Mouse (Mus musculus) adrenal gland (tissue): ENCODE results near the gene Apoc3.

ENCODE experiments used
- intact Hi-C: fragments of 180-260 bp; cut with DNase I; formaldehyde crosslinking; loops from one replicate; pipeline ENCODE4 v1.15.1; 2025

The Apoc3 gene

DNA sequence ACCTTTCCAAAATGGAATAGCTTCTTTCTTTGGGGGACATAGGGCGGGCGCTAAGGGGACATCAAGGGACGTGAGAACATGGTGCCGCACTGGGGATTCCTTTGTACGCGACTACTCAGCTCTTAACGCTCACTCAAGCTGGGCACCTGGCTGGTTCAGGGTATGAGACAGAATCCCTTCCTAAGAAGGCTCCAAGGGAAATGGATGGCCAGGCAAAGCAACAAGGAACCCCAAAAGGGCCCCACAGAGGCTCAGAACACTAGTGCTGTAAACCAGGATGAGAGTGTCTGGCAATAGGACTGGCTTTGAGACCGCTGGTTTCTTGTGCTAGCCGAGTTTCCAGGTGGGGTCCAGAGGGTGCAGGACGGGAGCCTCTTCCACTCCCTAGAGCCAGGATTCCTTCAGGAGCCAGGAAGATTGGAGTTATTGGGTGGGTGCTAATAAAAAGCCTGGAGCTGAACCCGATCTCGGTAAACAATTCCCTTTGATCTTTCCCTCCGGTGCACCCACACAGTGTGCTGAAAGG, 4.9 kb downstream of the Apoc3 start:
- intact Hi-C loops = no loop called here

DNA sequence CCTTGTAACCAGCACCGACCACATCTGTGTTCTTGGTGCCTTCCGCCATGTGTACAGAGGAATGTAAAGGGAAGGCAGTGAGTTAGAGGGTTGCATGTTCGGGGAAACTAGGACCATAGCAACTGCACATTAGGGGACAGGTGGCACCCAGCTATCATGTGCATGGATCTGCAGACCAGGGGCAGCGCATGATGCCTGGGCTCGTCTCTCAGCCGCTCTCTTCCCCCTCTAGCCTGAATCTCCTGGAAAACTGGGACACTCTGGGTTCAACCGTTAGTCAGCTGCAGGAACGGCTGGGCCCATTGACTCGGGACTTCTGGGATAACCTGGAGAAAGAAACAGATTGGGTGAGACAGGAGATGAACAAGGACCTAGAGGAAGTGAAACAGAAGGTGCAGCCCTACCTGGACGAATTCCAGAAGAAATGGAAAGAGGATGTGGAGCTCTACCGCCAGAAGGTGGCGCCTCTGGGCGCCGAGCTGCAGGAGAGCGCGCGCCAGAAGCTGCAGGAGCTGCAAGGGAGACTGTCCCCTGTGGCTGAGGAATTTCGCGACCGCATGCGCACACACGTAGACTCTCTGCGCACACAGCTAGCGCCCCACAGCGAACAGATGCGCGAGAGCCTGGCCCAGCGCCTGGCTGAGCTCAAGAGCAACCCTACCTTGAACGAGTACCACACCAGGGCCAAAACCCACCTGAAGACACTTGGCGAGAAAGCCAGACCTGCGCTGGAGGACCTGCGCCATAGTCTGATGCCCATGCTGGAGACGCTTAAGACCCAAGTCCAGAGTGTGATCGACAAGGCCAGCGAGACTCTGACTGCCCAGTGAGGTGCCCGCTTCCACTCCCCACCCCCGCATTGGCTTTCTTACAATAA, 5.6 kb downstream of the Apoc3 start:
- intact Hi-C loops = no loop called here

DNA sequence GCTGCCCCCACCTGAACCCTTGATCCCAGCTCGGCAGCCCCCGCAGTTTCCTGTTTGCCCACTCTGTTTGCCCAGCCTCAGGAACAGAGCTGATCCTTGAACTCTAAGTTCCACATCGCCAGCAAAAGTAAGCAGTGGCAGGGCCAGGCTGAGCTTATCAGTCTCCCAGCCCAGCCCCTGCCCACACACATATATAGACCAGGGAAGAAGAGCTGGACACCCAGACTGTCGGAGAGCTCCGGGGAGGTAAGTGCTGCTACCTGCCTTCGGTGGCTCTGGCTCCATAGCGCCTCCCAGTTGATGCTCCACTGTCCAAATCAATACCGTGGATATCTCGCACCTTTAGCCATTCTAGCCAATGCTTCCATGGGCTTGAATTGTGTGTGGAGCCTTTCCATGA, 6.9 kb downstream of the Apoc3 start, which contains the start of gene Apoa1:
TSS of gene Apoa1 (plus strand) at position 90 of the 400 bp plus-strand sequence.
- intact Hi-C loops = no loop called here

DNA sequence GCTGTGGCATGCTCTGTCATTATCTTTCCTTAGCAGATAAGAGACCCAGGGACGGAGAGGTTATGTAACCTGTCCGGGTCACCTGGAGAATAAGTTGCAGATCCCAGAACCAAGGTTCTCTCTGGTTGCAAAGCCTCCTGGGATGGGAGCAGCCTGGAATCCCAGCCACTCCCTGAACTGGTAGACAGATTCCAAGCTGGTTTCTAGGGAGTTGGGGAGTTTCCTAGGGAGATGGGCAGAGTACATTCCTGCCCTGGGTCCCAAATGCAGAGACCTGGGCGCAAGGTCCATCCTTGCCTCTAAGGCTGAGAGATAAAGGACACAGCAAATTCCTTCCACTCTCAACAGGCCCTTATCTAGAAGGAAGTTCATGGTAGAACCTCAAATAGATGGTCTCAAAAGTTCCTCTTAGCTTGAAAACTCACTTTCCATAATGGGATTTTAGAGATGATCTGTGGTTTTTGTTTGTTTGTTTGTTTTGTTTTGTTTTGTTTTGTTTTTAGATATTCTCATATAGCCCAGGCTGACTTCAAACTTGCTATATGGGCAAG, 8.3 kb downstream of the Apoc3 start:
- intact Hi-C loops = no loop called here

DNA sequence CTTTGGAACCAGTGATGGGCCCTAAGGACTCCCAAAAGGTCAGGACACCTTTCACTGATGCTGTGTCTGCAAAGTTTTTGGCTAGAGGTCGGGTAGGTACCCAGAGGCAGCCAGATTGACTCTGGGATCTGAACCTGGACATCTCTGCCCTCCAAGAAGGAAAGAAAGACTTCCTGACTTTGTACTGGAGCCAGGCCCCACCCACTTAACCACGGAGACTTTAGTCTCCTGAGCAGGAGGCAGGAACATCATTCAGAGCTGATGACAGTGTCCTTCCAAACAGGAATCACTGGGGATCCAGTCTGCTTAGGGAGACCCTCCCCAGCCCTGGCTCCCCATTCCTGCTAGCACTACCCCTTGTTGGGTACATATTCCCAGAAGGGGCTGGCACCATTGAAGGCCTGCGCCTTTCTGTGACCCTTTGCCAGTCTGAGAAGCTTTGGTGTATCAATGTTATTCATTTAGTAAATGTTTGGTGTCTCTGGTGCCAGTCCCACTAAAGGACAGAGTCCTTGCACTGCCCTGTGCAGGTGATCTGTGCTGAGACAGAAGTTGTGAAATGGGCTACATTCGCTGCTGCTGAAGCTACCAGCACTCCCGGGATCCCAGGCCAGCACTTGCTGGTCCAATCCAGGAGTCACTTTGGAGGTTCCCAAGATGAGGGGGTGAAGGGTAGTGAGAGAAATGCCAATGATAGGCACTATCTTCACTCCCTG, 10.3 kb downstream of the Apoc3 start:
- intact Hi-C loops = no loop called here

DNA sequence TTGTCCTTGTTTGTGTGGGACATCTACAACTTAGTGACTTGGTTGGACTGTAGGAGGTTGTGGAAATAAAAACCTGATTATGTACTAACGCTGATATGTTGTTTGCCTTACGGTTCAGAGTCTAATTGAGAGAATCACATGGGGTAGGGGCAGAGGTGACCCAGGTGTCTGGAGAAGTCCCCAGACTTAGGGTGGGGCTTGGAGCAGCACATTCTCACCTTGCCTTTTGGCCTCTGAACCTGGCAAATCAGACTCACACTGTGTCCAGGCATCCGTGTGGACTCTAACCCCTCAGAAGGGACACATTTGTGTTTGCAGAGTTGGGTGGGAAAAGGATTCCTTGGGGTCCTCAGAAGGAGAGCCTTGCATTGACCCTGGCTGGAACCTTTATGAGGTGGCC, 11.3 kb downstream of the Apoc3 start:
- intact Hi-C loops = no loop called here

DNA sequence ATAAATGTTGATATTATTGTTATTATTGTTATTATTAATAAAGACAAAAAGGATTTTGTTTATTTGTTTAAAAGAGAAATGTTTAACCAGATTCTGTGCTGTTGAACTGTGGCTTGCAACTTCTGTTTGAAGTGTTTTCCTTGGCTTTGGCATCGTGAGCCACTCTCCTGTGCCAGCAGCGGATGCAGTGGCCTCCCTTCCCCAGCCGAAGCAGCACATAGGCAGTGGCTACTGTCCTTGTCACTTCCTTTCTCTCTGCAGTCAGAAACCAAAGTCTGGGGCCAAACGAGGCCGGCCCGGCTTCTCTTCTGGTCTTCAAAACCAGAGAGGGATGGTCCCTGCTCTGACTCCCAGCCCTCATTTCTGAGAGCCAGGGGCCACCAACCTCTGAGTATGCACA, 12.3 kb downstream of the Apoc3 start:
- intact Hi-C loops = no loop called here

DNA sequence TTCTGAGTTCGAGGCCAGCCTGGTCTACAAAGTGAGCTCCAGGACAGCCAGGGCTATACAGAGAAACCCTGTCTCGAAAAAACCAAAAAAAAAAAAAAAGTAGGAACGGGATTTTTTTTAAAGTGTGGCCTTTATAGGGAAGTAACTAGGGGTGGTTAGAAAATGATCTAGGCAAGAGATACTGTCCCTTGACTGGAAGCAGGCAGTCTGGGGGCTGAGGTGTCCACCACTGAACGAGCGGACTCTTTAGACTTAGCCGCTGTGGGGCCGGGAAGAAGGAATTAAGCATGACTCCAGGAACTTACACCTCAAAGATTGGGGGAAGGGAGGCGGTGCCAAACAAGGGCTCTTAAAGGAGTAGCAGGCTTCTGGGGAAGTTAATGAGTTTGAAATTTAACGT, 17.3 kb downstream of the Apoc3 start:
- intact Hi-C loops = no loop called here

DNA sequence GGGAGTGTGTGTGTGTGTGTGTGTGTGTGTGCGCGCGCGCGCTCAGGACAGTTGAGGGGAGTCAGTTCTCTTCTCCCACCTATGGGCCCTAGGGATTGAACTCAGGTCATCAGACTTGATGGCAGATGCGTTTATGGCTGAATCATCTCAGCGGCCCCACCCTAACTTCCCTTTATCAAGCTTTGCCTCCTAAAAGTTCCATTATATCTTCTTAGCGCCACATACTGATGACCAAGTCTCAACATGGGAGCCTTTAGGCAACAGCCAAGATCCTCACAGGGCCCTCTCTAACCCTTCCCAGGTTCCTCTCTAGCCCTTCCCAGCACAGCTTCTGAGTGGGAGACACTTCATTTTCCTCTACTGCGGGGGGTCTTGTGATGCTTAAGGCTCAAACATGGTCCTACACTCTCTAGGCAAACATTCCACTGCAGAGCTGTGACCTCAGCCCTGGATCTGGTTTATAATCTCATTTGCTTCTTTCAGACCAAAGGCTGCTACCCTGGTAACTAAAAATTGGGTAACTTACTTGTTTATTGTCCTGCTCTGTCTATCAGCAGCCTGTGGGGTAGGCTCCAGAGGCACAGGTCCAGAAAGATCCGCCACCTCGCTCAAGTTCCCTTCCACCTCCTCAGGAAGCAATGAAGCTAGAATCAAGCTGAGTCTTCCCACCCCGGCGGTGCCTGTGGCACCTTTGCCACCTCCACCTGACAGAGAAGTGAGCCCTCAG, 18.5 kb downstream of the Apoc3 start:
- intact Hi-C loops = no loop called here

DNA sequence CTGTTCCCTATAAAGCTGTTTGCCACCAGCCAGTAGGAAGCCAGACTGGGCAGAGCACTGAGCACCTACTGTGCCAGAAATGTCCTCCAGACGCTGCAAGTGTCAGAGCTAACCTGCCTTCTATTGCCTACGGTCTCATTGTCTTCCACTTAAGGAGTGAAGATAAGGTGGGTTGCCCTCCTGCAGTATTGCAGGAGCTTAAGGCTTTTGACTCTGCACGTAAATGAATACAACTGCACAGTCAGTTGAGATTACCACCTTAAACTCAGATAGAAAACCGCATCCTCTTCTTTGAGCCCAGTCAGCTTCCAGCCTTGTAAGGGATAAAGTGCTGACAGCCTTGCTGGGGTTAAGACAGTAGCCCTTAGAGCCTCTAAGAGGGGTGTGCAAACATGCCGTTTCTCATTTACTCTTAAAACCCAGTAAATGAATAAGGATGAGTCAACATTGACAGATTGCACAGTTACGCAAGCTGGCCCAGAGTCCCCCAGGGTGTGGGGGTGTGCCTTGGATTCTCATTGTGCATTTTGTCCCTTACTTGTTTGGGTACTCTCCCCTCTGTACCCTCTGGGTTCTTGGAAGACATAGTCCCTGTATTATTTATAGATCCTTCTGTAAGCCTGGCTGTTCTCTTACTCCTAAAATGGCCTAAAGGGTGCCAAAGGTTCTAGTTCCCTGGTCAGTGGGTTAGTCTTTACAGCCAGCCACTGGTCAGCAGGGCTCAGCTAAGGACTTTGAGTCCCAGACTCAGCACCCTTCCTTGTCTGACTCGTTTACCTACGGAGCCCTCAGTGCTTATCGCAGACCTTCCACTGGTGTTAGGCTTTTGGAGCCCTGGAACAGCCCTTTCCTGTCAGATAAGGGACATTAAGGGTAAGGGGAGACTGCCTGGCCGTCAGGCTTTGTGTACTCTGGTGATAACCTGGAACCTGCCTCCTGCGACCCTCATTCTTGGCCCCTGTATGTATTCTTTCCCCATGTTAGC, 19.8 kb downstream of the Apoc3 start:
- intact Hi-C loops = no loop called here

DNA sequence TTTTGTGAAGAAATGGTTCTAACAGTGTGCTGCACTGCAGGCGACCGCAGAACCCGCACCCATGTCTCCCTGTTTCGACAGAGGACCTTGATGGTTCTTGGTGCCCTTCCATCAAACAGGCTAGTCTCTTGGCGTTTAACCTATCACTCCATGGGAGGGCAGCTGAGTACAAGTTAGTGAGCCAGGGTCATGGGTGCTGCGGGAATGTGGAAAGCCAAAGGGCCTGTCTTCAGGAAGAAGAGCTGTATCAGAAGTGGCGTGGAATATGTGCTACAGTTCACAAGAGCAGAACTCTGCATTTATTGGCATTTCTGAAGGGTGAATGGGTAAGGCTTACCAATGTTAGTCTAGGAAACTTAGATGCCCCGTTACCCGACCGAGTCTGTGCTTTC, 20.5 kb downstream of the Apoc3 start:
- intact Hi-C loops = no loop called here

DNA sequence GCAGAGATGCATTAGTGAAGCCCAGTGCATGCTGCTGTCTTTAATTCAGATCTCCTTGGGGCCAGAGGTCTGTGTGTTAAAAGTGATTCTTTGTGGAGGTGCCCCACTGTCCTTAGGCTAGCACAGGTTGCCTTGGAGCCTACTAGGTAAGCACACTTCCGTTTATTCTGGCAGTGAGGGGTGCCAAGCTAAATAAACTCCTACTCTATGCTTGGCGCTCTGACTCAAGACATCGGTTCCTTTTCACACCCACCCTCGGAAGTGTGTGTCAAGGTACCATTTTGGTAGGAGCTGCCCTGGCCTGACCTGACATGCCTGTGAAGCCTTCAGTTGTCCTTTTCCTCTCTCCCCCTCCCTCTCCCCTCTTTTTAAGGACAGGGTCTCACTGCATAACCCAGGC, 21.2 kb downstream of the Apoc3 start:
- intact Hi-C loops = no loop called here

DNA sequence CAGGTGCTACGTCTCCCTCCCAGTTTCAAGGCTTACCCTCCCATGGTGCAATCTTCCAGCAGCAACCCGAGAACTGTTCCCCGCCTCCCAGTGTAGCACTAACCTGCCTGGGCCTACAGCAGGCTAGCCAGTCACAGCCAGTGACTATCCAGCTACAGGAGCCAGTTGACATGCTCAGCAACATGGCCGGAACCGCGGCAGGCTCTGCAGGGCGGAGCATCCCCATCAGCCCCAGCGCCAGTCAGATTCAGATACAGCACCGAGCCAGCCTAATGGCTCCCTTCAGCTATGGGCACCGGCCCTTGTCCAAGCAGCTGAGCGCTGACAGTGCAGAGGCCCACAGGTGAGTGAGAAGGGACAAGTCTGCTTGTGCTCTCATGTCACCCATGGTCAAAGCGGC, 25.0 kb downstream of the Apoc3 start:
- intact Hi-C loops = no loop called here

DNA sequence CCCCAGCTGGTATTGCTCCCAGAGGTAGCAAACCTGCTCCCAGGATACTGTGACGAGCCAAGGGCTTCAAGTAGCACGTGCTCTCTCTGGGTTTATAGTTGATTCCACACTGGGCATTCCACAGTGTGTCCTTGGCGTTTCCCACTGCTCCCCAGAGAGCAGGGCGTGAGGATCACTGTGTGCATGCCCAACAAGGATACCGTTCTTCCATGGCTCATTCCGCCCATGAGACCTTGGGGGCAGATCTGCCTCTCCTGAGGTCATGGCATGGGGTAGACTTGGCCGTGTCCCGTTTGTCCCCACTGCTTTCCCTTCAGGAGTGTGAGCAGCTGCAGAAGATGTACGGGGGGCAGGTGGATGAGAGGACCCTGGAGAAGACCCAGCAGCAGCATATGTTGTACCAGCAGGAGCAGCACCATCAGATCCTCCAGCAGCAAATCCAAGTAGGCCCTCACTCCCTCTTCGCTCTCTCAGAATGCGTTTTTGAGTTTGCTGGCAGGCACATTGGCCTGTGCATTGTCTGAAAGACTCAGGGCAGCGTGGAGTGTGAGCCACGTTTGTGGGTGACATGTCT, 26.9 kb downstream of the Apoc3 start:
- intact Hi-C loops = no loop called here

DNA sequence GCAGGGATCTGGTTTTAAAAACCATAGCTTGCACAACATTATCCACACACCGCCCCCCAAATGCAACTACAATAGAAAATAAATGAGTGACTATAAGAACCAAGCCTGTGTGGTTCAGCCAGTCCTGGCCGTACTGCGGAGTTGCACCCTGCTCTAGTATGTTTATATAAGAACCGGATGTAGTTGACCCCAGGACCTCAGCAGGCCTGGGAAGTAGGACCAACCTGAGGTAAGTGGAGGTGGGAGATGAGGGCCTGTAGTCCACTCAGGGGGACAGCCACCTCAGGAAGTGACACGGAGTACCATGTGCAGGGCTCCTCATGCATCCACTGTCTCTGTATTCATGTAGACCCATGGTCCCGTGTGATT, 28.0 kb downstream of the Apoc3 start:
- intact Hi-C loops = no loop called here

DNA sequence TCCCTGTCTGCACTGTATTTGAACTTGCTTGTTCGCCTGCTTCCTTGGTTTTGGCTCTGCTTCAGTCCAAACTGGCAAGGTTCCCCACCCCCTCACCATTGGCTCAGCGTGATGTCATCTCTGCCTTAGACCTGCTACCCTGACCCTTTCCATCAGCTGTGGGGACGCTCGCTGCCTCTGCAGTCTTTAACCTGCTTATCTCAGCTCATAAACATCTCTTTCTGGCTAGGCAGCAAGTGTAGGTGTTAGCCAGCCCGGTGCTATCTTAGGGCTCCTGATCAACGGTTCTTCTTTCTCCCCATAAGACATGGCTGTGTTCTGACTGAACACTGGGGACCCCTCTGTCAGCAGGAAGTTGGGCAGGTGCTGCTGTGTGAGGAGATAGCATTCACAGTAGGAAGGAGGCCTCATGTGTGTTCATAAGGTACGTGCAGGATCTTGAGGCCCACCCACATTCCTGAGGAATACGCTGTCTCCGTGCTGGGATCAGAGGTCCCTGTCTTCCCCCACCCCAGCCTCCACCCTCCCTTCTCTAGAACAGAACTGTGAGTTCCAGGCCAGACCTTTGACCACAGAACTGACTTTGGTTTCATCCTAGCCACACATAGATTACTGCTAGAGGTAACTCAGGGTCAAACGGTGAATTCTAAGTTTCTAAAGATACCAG, 28.5 kb downstream of the Apoc3 start:
- intact Hi-C loops = no loop called here

DNA sequence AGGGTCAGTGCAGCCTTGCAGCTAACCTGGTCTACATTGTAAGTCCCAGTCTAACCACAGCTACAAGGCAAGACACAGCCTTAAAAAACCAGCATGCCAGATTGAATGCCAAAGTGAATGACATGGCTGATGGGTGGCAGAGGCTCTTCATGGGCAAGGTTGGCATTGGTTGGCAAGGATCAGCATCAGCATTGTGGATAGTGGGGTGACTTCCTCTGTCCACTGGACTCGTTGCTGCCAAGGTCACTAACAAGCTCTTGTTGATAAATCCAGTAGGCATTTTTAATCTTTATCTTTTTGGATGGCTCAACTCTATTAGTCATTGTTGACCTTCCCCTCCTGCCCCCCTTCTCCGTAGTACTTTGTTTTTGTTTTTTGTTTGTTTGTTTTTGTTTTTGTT, 35.8 kb downstream of the Apoc3 start:
- intact Hi-C loops = loop anchor here (10.0 kb wide), 1 partner anchor 45 kb away; the partner anchor contains the start of gene Apoa4

DNA sequence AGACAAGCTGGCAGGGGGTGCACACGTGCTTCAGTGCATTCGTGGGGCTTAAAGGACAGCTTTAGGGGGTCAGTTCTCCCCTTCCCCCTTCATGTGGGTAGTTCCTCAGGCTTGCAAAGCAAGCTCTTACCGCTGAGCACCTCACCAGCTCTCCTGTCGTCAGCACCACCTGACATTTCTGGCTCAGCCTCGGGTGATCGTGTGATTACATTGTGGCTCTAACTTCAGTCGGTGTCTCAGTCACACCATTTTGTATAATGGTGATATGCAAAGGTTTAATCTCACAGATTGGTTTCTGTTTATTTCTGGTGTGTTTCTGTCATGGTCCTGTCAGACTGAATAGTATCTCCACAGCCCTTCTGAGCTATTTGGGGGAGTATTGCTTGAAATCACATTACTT, 36.5 kb downstream of the Apoc3 start:
- intact Hi-C loops = loop anchor here (10.0 kb wide), 1 partner anchor 46 kb away; the partner anchor contains the start of gene Apoa4

DNA sequence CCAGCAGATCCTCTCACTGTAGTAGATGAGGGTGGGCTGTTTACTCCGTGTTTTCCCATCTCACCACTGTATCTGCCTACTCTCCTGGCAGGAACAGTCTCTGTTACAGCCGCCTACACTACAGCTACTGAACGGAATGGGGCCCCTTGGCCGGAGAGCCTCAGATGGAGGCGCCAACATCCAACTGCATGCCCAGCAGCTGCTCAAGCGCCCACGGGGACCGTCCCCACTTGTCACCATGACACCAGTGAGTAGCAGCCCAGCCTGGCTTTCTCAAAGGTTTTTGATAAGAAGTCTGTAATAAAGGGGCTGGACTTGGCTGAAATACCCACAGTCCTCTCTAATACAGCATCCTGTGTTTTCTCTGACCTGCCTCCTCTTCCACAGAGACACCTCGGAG, 37.0 kb downstream of the Apoc3 start:
- intact Hi-C loops = loop anchor here (10.0 kb wide), 1 partner anchor 46 kb away; the partner anchor contains the start of gene Apoa4
